In genomic region chr9:75001006-75001405, GRCm38 (mm10) we compare ENCODE assay signal across 11 mouse cellular contexts. TPM values are rescaled to one million over a fixed set of nuclear protein-coding genes. Genes with fewer than 3 reads are reported as not detected.
DNase-seq lines count a peak whose midpoint lies in the region; ATAC-seq and TF ChIP-seq lines count a peak whose summit lies in the region.
"Had no signal": no experiment of that assay in that cellular context is flagged by ENCODE, and none has a peak within 500 bp of the region (broad histone marks: within the 10 kb centered on the region; RNA-seq: fewer than 3 reads in every experiment).

No protein-coding gene starts in this region.

- no peak for TF ChIP-seq POLR2A in heart, adult 2 months (IDR thresholded peaks at IDR 0.05; ENCODE audit: insufficient read depth, low read depth, low read length)
- TF ChIP-seq POLR2A in olfactory bulb, adult 2 months (IDR thresholded peaks at IDR 0.05; ENCODE audit: insufficient read depth, low read depth, low read length): no peak

- 55% methylated on average over 6 of the region's 6 CpGs for WGBS in heart, adult 2 months
- 80% methylated on average over 6 of the region's 6 CpGs for WGBS in limb, embryonic 15.5 days
- WGBS in limb, embryonic 10.5 days: 85% methylated on average over 6 of the region's 6 CpGs
- 73% methylated on average over 6 of the region's 6 CpGs for WGBS in olfactory bulb, adult 2 months

- H3K4me3 ChIP-seq in heart, adult 2 months: no peak overlapping the region
- H3K4me3 ChIP-seq in limb, embryonic 15.5 days: no peak overlapping the region
- H3K4me3 ChIP-seq in limb, embryonic 10.5 days: no peak overlapping the region
- no peak overlapping the region for H3K4me3 ChIP-seq in brown adipose tissue, adult 24 weeks (ENCODE audit: insufficient read depth, low read depth, low read length)
- H3K4me3 ChIP-seq in olfactory bulb, adult 2 months (ENCODE audit: insufficient read depth, low read depth, low read length): no peak overlapping the region
- H3K4me3 ChIP-seq: left cerebral cortex, adult 2 months had no signal

- no peak for DNase-seq in heart, adult 2 months
- no peak for DNase-seq in heart, postnatal 10 days
- no peak for DNase-seq in limb, embryonic 10.5 days (ENCODE audit: low spot score)
- DNase-seq in left cerebral cortex, postnatal 14 days (ENCODE audit: low spot score in 2 of 2): no peak
- DNase-seq: kidney, adult 2 months had no signal

- no peak overlapping the region for H3K4me2 ChIP-seq in limb, embryonic 15.5 days
- H3K4me2 ChIP-seq: liver, embryonic 11.5 days had no signal

- ATAC-seq in limb, embryonic 15.5 days (ENCODE audit: insufficient number of reproducible peaks, low FRiP score, low TSS enrichment, low read depth): no peak
- ATAC-seq in erythroblast, adult 5-6 weeks (replicated peaks; ENCODE audit: low FRiP score, poor library complexity, severe bottlenecking): no peak

- no peaks in the 10 kb centered on the region for H3K27me3 ChIP-seq in heart, adult 2 months (ENCODE audit: control insufficient read depth, insufficient read depth, low read length)
- H3K27me3 ChIP-seq in limb, embryonic 15.5 days: no peaks in the 10 kb centered on the region
- no peaks in the 10 kb centered on the region for H3K27me3 ChIP-seq in limb, embryonic 10.5 days (ENCODE audit: low read depth, poor library complexity, severe bottlenecking)

- H3K9me3 ChIP-seq in limb, embryonic 15.5 days: no peaks in the 10 kb centered on the region
- no peaks in the 10 kb centered on the region for H3K9me3 ChIP-seq in limb, embryonic 10.5 days (replicated peaks)

- no peak overlapping the region for H3K9ac ChIP-seq in heart, adult 2 months (ENCODE audit: low read depth, low read length)
- H3K9ac ChIP-seq in limb, embryonic 15.5 days: no peak overlapping the region

- no peak for TF ChIP-seq CTCF in heart, adult 2 months (IDR thresholded peaks at IDR 0.05)
- TF ChIP-seq CTCF in olfactory bulb, adult 2 months (IDR thresholded peaks at IDR 0.05; ENCODE audit: insufficient read depth, low read depth, low read length): no peak

- H3K27ac ChIP-seq in heart, adult 2 months: peak overlapping the region; percentile 58
- H3K27ac ChIP-seq in limb, embryonic 15.5 days: peak overlapping the region; percentile 55; the same call in 1 of the 2 replicates
- no peak overlapping the region for H3K27ac ChIP-seq in limb, embryonic 10.5 days
- peak overlapping the region; percentile 79 for H3K27ac ChIP-seq in brown adipose tissue, adult 24 weeks (replicated peaks; ENCODE audit: low read depth, low read length)
- 0 out of 2 replicates have a peak overlapping the region, but pooled peaks have one; percentile 21 for H3K27ac ChIP-seq in olfactory bulb, adult 2 months (ENCODE audit: insufficient read depth, low read depth, low read length)
- H3K27ac ChIP-seq: left cerebral cortex, adult 2 months had no signal

- intact Hi-C loops in heart, adult 2 months (cut with DNase I): loop anchor here (2.0 to 5.0 kb wide), 2 partner anchors 14 to 94 kb away; no protein-coding TSS in a partner anchor
- intact Hi-C loops in heart, postnatal 10 days (cut with DNase I): no loop called here
- intact Hi-C loops in left cerebral cortex, postnatal 14 days (cut with DNase I): no loop called here

- TF ChIP-seq EP300 in heart, adult 2 months (IDR thresholded peaks at IDR 0.05; ENCODE audit: insufficient read depth, low read depth, low read length): no peak

- H3K4me1 ChIP-seq in heart, adult 2 months (ENCODE audit: control insufficient read depth, insufficient read depth, low read length): peaks cover 14% of the 10 kb centered on the region
- H3K4me1 ChIP-seq in limb, embryonic 15.5 days: peaks cover 10% of the 10 kb centered on the region; the same call in 1 of the 2 replicates
- no peaks in the 10 kb centered on the region for H3K4me1 ChIP-seq in limb, embryonic 10.5 days
- peaks cover 19% of the 10 kb centered on the region for H3K4me1 ChIP-seq in brown adipose tissue, adult 24 weeks (ENCODE audit: control insufficient read depth, insufficient read depth, insufficient read length, low read length)
- H3K4me1 ChIP-seq in olfactory bulb, adult 2 months (ENCODE audit: control insufficient read depth, insufficient read depth, low read length): peaks cover 16% of the 10 kb centered on the region

- H3K79me2 ChIP-seq in heart, adult 2 months (replicated peaks; ENCODE audit: control insufficient read depth, insufficient read depth, low read length): no peaks in the 10 kb centered on the region

- peaks cover 6% of the 10 kb centered on the region; the same call in 1 of the 2 replicates for H3K36me3 ChIP-seq in heart, adult 2 months (ENCODE audit: control insufficient read depth, insufficient read depth, low read length)
- H3K36me3 ChIP-seq in limb, embryonic 15.5 days: no peaks in the 10 kb centered on the region
- H3K36me3 ChIP-seq in limb, embryonic 10.5 days: no peaks in the 10 kb centered on the region

RNA-seq across cellular contexts. Expression of gene Arpp19, which starts 36.4 kb away (rescaled TPM):
- 100 to 1,000 TPM; 160 to 196 TPM for total RNA-seq in heart, adult 2 months (2021)
- 25.1 and 50.0 TPM in 2 replicates for polyA plus RNA-seq in heart, adult 2 months (2012; rRNA removed)
- 100 to 1,000 TPM; 157 to 163 TPM for total RNA-seq in heart, postnatal 10 days (2021)
- polyA plus RNA-seq in limb, embryonic 15.5 days (2015; fragmentation: Nextera tagmentation; extraction: Ambion mirVana): 255 and 269 TPM in 2 replicates
- 364 and 386 TPM in 2 replicates for polyA plus RNA-seq in limb, embryonic 10.5 days (2016; fragmentation: Nextera tagmentation; extraction: Ambion mirVana)
- 221 and 237 TPM in 2 replicates for polyA plus RNA-seq in brown adipose tissue, adult 24 weeks (2012; ENCODE audit: insufficient read depth, insufficient read length, missing spikeins)
- not detected in 2 replicates for polyA plus RNA-seq in olfactory bulb, adult 2 months (2012; ENCODE audit: insufficient read depth, insufficient read length, low replicate concordance, missing spikeins)
- 27.8 and 74.7 TPM in 2 replicates for total RNA-seq in erythroblast, adult 5-6 weeks (2015; ENCODE audit: low replicate concordance)
- total RNA-seq in erythroblast, adult 5-6 weeks (2017; ENCODE audit: low replicate concordance): 30.8 and 55.2 TPM in 2 replicates
- 100 to 1,000 TPM; 280 to 339 TPM for total RNA-seq in left cerebral cortex, postnatal 14 days (2021)

RNA-seq across cellular contexts. Expression of gene Fam214a, which starts 48.3 kb away (rescaled TPM):
- 10 to 100 TPM; 20.6 to 30.2 TPM for total RNA-seq in heart, adult 2 months (2021)
- 10.7 and 16.5 TPM in 2 replicates for polyA plus RNA-seq in heart, adult 2 months (2012; rRNA removed)
- 10 to 100 TPM; 25.9 to 26.5 TPM for total RNA-seq in heart, postnatal 10 days (2021)
- polyA plus RNA-seq in limb, embryonic 15.5 days (2015; fragmentation: Nextera tagmentation; extraction: Ambion mirVana): 11.1 and 11.3 TPM in 2 replicates
- 4.0 and 6.4 TPM in 2 replicates for polyA plus RNA-seq in limb, embryonic 10.5 days (2016; fragmentation: Nextera tagmentation; extraction: Ambion mirVana)
- 29.9 and 41.0 TPM in 2 replicates for polyA plus RNA-seq in brown adipose tissue, adult 24 weeks (2012; ENCODE audit: insufficient read depth, insufficient read length, missing spikeins)
- polyA plus RNA-seq in olfactory bulb, adult 2 months (2012; ENCODE audit: insufficient read depth, insufficient read length, low replicate concordance, missing spikeins): not detected in 2 replicates
- total RNA-seq in erythroblast, adult 5-6 weeks (2015; ENCODE audit: low replicate concordance): 1.0 and 3.8 TPM in 2 replicates
- total RNA-seq in erythroblast, adult 5-6 weeks (2017; ENCODE audit: low replicate concordance): 1.3 and 2.8 TPM in 2 replicates
- total RNA-seq in left cerebral cortex, postnatal 14 days (2021): 10 to 100 TPM; 34.2 to 37.3 TPM
